Mouse (Mus musculus) forebrain, embryonic 13.5 days (tissue): Measurements from ENCODE around the gene Lhb. TPM values are rescaled to one million over a fixed set of nuclear protein-coding genes. Genes with fewer than 3 reads are reported as not detected.
"Not testable (repeated sequence)": the region's sequence is repeated elsewhere in the genome, so short reads cannot be mapped to it uniquely, and the experiment has no call there.

Experiments
- ATAC-seq: fragments of 200-750 bp; cut with Nextera tagmentation; 2 replicates; pipeline ENCODE4 v1.8.0; 2017
- H3K27ac ChIP-seq: fragments of 300-500 bp; sonication (generic); 2 replicates; pipeline ENCODE4 v1.5.1; 2015; ENCODE audit warnings: inconsistent platforms, mild to moderate bottlenecking, moderate library complexity
- H3K27me3 ChIP-seq: fragments of 300-500 bp; sonication (generic); 2 replicates; pipeline ENCODE4 v1.6.1; 2015; ENCODE audit warnings: mild to moderate bottlenecking, inconsistent platforms
- H3K36me3 ChIP-seq: fragments of 300-500 bp; sonication (generic); 2 replicates; pipeline ENCODE4 v1.6.1; 2015; ENCODE audit warnings: mild to moderate bottlenecking, inconsistent platforms; ENCODE audit not compliant: poor library complexity, severe bottlenecking
- H3K4me1 ChIP-seq: fragments of 300-500 bp; sonication (generic); 2 replicates; pipeline ENCODE4 v1.6.1; 2015; ENCODE audit warnings: inconsistent platforms
- H3K4me2 ChIP-seq: fragments of 300-500 bp; sonication (generic); 2 replicates; pipeline ENCODE4 v1.6.1; 2015; ENCODE audit warnings: inconsistent platforms, mild to moderate bottlenecking, moderate library complexity
- H3K4me3 ChIP-seq: fragments of 300-500 bp; sonication (generic); 2 replicates; pipeline ENCODE4 v1.5.1; 2015; ENCODE audit warnings: mild to moderate bottlenecking, inconsistent platforms
- H3K9ac ChIP-seq: fragments of 300-500 bp; sonication (generic); 2 replicates; pipeline ENCODE4 v1.6.1; 2015; ENCODE audit warnings: mild to moderate bottlenecking, inconsistent platforms
- H3K9me3 ChIP-seq: fragments of 300-500 bp; sonication (generic); replicated peaks from 2 replicates; pipeline ENCODE4 v1.6.1; 2016; ENCODE audit warnings: inconsistent platforms
- WGBS: fragments of 180-500 bp; shearing (Covaris S2); methylation state at CpG from one replicate; pipeline ENCODE4 v1.1.7; 2015; 5-methylcytosine and 5-hydroxymethylcytosine counted together
- polyA plus RNA-seq: library from polyadenylated mRNA; unstranded; fragments of >200 nt; fragmentation: Nextera tagmentation; extraction: Ambion mirVana; gene quantifications from 2 replicates; pipeline ENCODE4 v1.2.1, GENCODE M21; 2015

The Lhb gene
- polyA plus RNA-seq, 1 experiment from 2014 or later: 0.44 TPM

DNA sequence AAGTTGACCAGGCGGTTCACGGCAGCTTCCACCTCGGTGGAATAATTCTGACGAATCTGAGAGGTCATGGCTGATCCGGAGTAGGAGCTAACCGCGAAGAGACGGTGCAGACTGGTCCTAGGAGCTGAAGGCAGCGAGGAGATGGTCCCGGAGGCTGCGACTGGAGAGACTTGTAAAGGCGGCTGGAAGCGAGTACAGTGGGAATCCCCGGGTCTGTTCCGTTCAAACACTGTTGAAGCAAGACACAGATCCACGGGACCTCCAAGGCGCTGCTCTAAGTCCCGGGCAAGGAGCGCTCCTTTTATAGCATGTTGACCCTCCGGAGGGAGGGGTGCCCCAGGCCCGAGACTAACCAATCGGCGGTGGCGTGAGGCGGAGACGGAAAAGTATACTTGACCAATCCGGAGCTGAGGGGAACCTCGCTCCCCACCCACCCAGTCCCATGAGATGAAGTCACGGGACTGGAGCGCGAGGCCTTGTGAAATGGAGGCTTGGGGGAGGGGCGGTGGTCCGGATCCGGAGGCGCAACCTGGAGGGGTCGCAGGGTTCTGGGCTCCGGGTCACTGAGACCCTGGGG lies 39.0 kb downstream of the Lhb start, which contains the start of gene Ftl1:
TSS of gene Ftl1 (minus strand) at position 321 of the 577 bp plus-strand sequence.
- peak; percentile 97 for ATAC-seq
- H3K27me3 ChIP-seq, H3K9me3 ChIP-seq: not testable (repeated sequence)
- H3K9ac ChIP-seq: peak within 1 kb of the TSS; percentile 96
- peaks cover 70% of the 10 kb centered on the region for H3K36me3 ChIP-seq
- peak within 1 kb of the TSS; percentile 92 for H3K4me3 ChIP-seq
- H3K4me1 ChIP-seq: peaks cover 37% of the 10 kb centered on the region
- WGBS: under 1% methylated on average over 30 of the region's 37 CpGs
- H3K4me2 ChIP-seq: peak within 1 kb of the TSS; percentile 67
- H3K27ac ChIP-seq: peak within 1 kb of the TSS; percentile 96

- WGBS: 80% methylated on average over 7 of the region's 7 CpGs
- H3K4me2 ChIP-seq: peak overlapping the region; percentile 59
- H3K9me3 ChIP-seq: no peaks in the 10 kb centered on the region
- no peak for ATAC-seq
- peaks cover 70% of the 10 kb centered on the region for H3K36me3 ChIP-seq
- peak overlapping the region; percentile 79 for H3K27ac ChIP-seq
- no peaks in the 10 kb centered on the region for H3K27me3 ChIP-seq
- H3K9ac ChIP-seq: peak overlapping the region; percentile 51; the same call in 1 of the 2 replicates
- peak overlapping the region; percentile 92 for H3K4me3 ChIP-seq
- H3K4me1 ChIP-seq: peaks cover 44% of the 10 kb centered on the region
Observed at GRCm38 (mm10) chr7:45460377-45460776, 39.8 kb downstream of the Lhb start.

DNA sequence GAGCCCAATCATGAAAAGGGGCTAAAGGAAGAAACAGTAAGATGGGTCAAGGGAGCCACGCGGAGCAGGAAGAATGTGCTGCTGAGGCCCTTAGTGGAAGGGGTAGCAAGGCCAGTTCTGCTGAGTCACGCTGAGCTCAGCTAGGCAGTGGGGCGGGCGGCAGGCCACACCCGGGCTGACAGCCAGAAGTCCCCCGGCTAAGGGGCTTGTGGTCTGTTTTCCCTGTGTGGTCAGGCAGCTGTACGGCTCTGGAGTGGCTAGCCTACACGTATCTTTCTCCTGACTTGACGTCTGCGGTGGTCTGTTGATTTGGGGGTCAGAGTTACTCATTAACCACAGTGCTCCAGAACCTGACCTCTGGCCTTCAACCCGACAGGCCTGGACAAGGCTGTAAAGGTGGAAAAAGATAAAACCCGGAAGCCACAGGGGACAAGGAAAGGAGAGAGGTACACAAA lies 40.3 kb downstream of the Lhb start:
- Histone ChIP-seq H3K9ac (no peak overlapping the region), H3K36me3 (peaks cover 72% of the 10 kb centered on the region), H3K27me3 (no peaks in the 10 kb centered on the region), H3K4me1 (peaks cover 49% of the 10 kb centered on the region), H3K27ac (peak overlapping the region; percentile 79), H3K9me3 (no peaks in the 10 kb centered on the region), H3K4me3 (no peak overlapping the region), H3K4me2 (0 out of 2 replicates have a peak overlapping the region, but pooled peaks have one; percentile 10)
- 51% methylated on average over 13 of the region's 13 CpGs for WGBS
- ATAC-seq: no peak

DNA sequence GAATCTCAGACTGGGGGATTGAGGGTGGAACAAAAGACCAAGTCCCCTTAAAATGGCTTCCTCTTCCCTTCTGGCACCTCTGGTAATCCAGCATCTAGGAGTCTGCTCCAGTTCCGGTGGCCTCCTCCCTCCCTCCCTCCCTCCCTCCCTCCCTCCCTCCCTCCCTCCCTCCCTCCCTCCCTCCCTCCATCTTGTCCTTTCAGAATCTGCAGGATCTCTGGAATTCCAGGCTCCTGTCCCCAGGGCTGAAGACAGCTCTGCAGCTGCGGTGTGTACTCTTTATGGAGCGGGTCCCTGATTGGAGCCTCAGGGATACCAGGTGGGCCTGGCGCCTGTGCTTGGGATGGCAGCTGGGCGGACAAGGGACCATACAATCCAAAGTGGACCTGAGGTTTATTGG lies 40.7 kb downstream of the Lhb start:
- Histone ChIP-seq H3K4me2 (no peak overlapping the region), H3K4me1 (peaks cover 50% of the 10 kb centered on the region), H3K9ac (no peak overlapping the region), H3K27ac (peak overlapping the region; percentile 79), H3K9me3 (no peaks in the 10 kb centered on the region), H3K27me3 (no peaks in the 10 kb centered on the region), H3K36me3 (peaks cover 67% of the 10 kb centered on the region), H3K4me3 (no peak overlapping the region)
- 71% methylated on average over 5 of the region's 5 CpGs for WGBS
- ATAC-seq: no peak

DNA sequence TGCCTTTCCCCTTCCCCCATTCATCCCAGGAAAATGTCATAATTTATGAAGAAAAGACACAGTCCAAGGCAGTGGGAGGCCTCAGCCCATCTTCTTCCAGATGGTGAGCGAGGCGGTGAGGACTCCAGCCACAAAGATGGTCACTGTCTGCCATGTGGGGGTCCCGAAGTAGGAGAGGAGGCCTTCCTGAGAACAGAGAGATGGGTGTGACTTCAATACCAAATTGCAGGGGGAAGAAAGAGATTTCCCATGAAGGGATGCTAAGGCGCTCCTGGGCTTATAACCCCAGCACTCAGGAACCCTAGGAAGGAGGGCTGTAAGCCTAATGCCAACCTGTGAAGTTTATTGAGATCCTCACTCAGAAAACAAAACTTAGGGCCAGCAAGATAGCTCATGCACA lies 41.2 kb downstream of the Lhb start:
- Histone ChIP-seq H3K27ac (peak overlapping the region; percentile 51), H3K4me1 (peaks cover 47% of the 10 kb centered on the region), H3K27me3 (no peaks in the 10 kb centered on the region), H3K4me2 (no peak overlapping the region), H3K4me3 (no peak overlapping the region), H3K9ac (no peak overlapping the region), H3K9me3 (no peaks in the 10 kb centered on the region), H3K36me3 (peaks cover 63% of the 10 kb centered on the region)
- WGBS: 93% methylated on average over 4 of the region's 4 CpGs
- no peak for ATAC-seq

- Histone ChIP-seq H3K9me3 (no peaks in the 10 kb centered on the region), H3K36me3 (peaks cover 58% of the 10 kb centered on the region), H3K4me1 (peaks cover 44% of the 10 kb centered on the region), H3K9ac (no peak overlapping the region), H3K4me2 (no peak overlapping the region), H3K27me3 (no peaks in the 10 kb centered on the region), H3K27ac (no peak overlapping the region), H3K4me3 (no peak overlapping the region)
- ATAC-seq: no peak
- WGBS: 89% methylated on average over 4 of the region's 4 CpGs
Observed at GRCm38 (mm10) chr7:45462325-45462724, 41.7 kb downstream of the Lhb start.

GRCm38 (mm10) chr7:45462868-45463267 lies 42.2 kb downstream of the Lhb start:
- H3K9me3 ChIP-seq, H3K9ac ChIP-seq, H3K4me2 ChIP-seq, H3K27me3 ChIP-seq, ATAC-seq, H3K27ac ChIP-seq, H3K4me3 ChIP-seq: not testable (repeated sequence)
- WGBS: 76% methylated on average over 4 of the region's 4 CpGs
- peaks cover 40% of the 10 kb centered on the region for H3K4me1 ChIP-seq
- peaks cover 53% of the 10 kb centered on the region for H3K36me3 ChIP-seq

- H3K4me3 ChIP-seq: no peak overlapping the region
Observed at GRCm38 (mm10) chr7:45463987-45464778, 43.6 kb downstream of the Lhb start.

GRCm38 (mm10) chr7:45465112-45465511 lies 44.5 kb downstream of the Lhb start:
- H3K27ac ChIP-seq: no peak overlapping the region
- no peaks in the 10 kb centered on the region for H3K27me3 ChIP-seq
- WGBS: 94% methylated on average over 12 of the region's 12 CpGs
- no peak for ATAC-seq
- H3K4me3 ChIP-seq: peak overlapping the region; percentile 92
- peak overlapping the region; percentile 95 for H3K4me2 ChIP-seq
- no peaks in the 10 kb centered on the region for H3K9me3 ChIP-seq
- H3K4me1 ChIP-seq: peaks cover 31% of the 10 kb centered on the region
- peaks cover 44% of the 10 kb centered on the region for H3K36me3 ChIP-seq
- 0 out of 2 replicates have a peak overlapping the region, but pooled peaks have one; percentile 95 for H3K9ac ChIP-seq

More at GRCm38 (mm10) chr7:45463987-45464778, 43.6 kb downstream of the Lhb start:
- H3K27me3 ChIP-seq: no peaks in the 10 kb centered on the region
- H3K9ac ChIP-seq: no peak overlapping the region
- no peaks in the 10 kb centered on the region for H3K9me3 ChIP-seq
- H3K27ac ChIP-seq: no peak overlapping the region
- H3K4me1 ChIP-seq: peaks cover 33% of the 10 kb centered on the region
- no peak overlapping the region for H3K4me2 ChIP-seq
- peaks cover 44% of the 10 kb centered on the region for H3K36me3 ChIP-seq
- ATAC-seq: no peak
- 98% methylated on average over 7 of the region's 7 CpGs for WGBS

DNA sequence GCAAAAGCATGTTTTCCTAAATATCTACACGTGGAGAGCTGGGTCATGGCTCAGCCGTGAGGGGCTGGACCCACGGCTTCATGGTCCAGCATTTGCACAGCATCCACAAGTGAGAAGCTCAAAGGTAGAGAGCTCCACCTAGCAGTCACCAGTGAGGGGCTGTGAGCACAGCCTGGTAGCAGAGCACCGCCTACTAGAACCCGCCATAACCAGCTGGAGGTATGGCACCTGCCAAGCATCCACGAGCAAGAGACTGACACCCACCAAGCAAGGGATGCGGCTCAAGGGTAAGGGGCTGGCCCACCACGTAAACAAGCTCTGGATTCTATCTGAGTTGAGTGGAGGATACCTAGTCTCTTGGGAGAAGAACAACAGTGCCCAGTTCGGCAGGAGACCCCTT lies 44.9 kb downstream of the Lhb start:
- H3K9ac ChIP-seq: peak overlapping the region; percentile 95
- WGBS: 79% methylated on average over 9 of the region's 9 CpGs
- peaks cover 44% of the 10 kb centered on the region for H3K36me3 ChIP-seq
- H3K27me3 ChIP-seq: no peaks in the 10 kb centered on the region
- H3K4me1 ChIP-seq: peaks cover 27% of the 10 kb centered on the region
- no peak overlapping the region for H3K27ac ChIP-seq
- ATAC-seq: no peak
- peak overlapping the region; percentile 95 for H3K4me2 ChIP-seq
- H3K9me3 ChIP-seq: no peaks in the 10 kb centered on the region
- H3K4me3 ChIP-seq: peak overlapping the region; percentile 92

DNA sequence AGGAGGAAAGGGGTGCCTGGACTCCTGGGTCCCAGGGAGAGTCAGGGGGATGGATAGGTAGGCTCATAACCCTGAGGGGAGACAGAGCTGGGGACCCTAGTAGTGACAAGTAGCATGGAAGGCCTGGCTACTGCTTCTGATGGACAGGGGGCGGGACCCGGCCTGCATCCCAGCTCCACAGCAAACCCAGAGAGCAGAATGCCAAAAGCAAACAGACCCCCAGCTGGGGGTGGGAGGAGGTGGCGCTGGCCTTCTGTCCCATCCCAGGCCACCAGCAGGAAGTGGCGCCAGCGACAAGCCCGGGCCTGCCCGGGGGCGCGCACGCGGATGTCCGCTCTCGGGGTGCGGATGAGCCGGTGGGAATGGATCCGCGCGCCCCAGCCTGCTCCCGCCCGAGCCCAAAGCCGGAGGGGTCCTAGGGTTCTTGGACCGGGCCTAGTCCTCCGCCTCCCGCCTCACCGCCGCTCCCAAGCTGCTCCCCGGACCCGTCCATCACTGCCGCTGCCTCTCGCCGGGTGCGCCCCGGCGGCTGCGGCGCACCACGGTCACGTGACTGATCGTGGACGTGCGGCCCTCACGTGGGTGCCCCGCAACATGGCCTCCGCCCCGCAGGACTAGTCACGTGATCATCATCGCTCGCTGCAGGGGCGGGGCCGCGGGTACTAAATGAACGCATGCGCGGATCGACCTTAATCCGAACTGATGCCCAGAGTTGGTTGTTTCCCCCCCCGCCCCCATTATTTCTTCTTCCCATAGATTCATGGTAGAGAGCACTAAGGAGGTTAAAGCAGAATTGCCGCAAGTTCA lies 45.9 kb downstream of the Lhb start, which contains the start of gene Bax:
TSS of gene Bax (minus strand) at position 616 of the 807 bp plus-strand sequence.
- peak; percentile 77 for ATAC-seq
- under 1% methylated on average over 47 of the region's 58 CpGs for WGBS

More for the DNA sequence above, 45.9 kb downstream of the Lhb start, which contains the start of gene Bax:
- Histone ChIP-seq H3K4me2 (peak within 1 kb of the TSS; percentile 95), H3K9ac (peak within 1 kb of the TSS; percentile 95), H3K27me3 (no peaks in the 10 kb centered on the region), H3K27ac (peak within 1 kb of the TSS; percentile 69), H3K36me3 (peaks cover 42% of the 10 kb centered on the region), H3K4me3 (peak within 1 kb of the TSS; percentile 92), H3K4me1 (peaks cover 21% of the 10 kb centered on the region), H3K9me3 (no peaks in the 10 kb centered on the region)
